Mouse (Mus musculus) brain, adult 2 months (tissue): ENCODE measurements at regions not wholly inside any gene's neighbourhood (a gene's known extent, or its start where the extent isn't known, plus 50 kb on each side); places are given as distances from the start of the nearest gene placed in this dataset.

Experiments used
- DNase-seq: peaks from one replicate; pipeline ENCODE4 v3.0.0; 2011; ENCODE audit warnings: low read depth, low spot score

- no peak for DNase-seq
These were observed 243.9 kb downstream of the Sipa1l2 start for GRCm38 (mm10) chr8:125325736-125326135.

- no peak for DNase-seq
These were observed 247.0 kb downstream of the Sipa1l2 start for GRCm38 (mm10) chr8:125322561-125322960.

- DNase-seq: peak; percentile 98
These were observed 252.0 kb downstream of the Sipa1l2 start for GRCm38 (mm10) chr8:125317584-125317991.

- DNase-seq: no peak
These were observed 253.9 kb downstream of the Sipa1l2 start for GRCm38 (mm10) chr8:125315736-125316135.

- no peak for DNase-seq
These were observed 254.6 kb downstream of the Sipa1l2 start for GRCm38 (mm10) chr8:125314996-125315395.

GRCm38 (mm10) chr8:125314221-125314984, 255.2 kb downstream of the Sipa1l2 start:
- DNase-seq: no peak

- no peak for DNase-seq
These were observed 257.4 kb downstream of the Disc1 start for GRCm38 (mm10) chr8:125311228-125312053.
